Mouse (Mus musculus) C2C12 (cell line): ENCODE data around the gene Armt1. TPM values are rescaled to one million over a fixed set of nuclear protein-coding genes. Genes with fewer than 3 reads are reported as not detected.
A peak's percentile ranks its signal among the peaks of the same experiment; 100 is the strongest.

Experiments
- H3K27me3 ChIP-seq: one replicate; pipeline ENCODE4 v1.6.1; 2011; ENCODE audit not compliant: control insufficient read depth, insufficient read depth, insufficient read length
- H3K36me3 ChIP-seq: one replicate; pipeline ENCODE4 v1.6.1; 2011; ENCODE audit not compliant: control insufficient read depth, insufficient read depth
- H3K4me3 ChIP-seq: one replicate; pipeline ENCODE4 v1.5.1; 2011; ENCODE audit warnings: mild to moderate bottlenecking, control low read depth; ENCODE audit not compliant: poor library complexity, insufficient read depth, severe bottlenecking
- H3K79me2 ChIP-seq: one replicate; pipeline ENCODE4 v1.6.1; 2011; ENCODE audit not compliant: control insufficient read depth, insufficient read depth
- H3K79me3 ChIP-seq: one replicate; pipeline ENCODE4 v1.6.1; 2011; ENCODE audit warnings: low read depth, control low read depth
- H3ac ChIP-seq: one replicate; pipeline ENCODE3; 2011; ENCODE audit warnings: low read depth; ENCODE audit not compliant: control insufficient read depth, insufficient read length
- CEBPB ChIP-seq: IDR thresholded peaks from one replicate; pipeline ENCODE4 v1.6.1; 2011; ENCODE audit warnings: low read depth, mild to moderate bottlenecking, control low read depth, moderate library complexity
- CTCF ChIP-seq: IDR thresholded peaks from one replicate; pipeline ENCODE4 v1.5.1; 2011; ENCODE audit not compliant: control insufficient read depth, insufficient read depth, insufficient read length
- FOSL1 ChIP-seq: IDR thresholded peaks from one replicate; pipeline ENCODE4 v1.8.0; 2011; ENCODE audit warnings: mild to moderate bottlenecking, low read length; ENCODE audit not compliant: poor library complexity, insufficient read depth, severe bottlenecking
- MAX ChIP-seq: IDR thresholded peaks from one replicate; pipeline ENCODE4 v1.6.1; 2011; ENCODE audit warnings: mild to moderate bottlenecking, control low read depth
- MYOD1 ChIP-seq: IDR thresholded peaks from one replicate; pipeline ENCODE4 v1.6.1; 2011; ENCODE audit warnings: low read depth; ENCODE audit not compliant: control insufficient read depth, insufficient read length
- MYOG ChIP-seq: IDR thresholded peaks from one replicate; pipeline ENCODE4 v1.6.1; 2011; ENCODE audit not compliant: control insufficient read depth, insufficient read length; ENCODE audit errors: extremely low read depth
- USF1 ChIP-seq: IDR thresholded peaks from one replicate; pipeline ENCODE4 v1.6.1; 2011; ENCODE audit warnings: low read depth, mild to moderate bottlenecking, control low read depth, moderate library complexity
- polyA plus RNA-seq: library from polyadenylated mRNA; unstranded; fragments of >200 nt; fragmentation: generic; extraction: Trizol; gene quantifications from one replicate; pipeline ENCODE4 v1.2.1, GENCODE M21; 2012; ENCODE audit warnings: missing spikeins

Armt1 gene
- polyA plus RNA-seq, 1 experiment = 15.8 TPM

DNA sequence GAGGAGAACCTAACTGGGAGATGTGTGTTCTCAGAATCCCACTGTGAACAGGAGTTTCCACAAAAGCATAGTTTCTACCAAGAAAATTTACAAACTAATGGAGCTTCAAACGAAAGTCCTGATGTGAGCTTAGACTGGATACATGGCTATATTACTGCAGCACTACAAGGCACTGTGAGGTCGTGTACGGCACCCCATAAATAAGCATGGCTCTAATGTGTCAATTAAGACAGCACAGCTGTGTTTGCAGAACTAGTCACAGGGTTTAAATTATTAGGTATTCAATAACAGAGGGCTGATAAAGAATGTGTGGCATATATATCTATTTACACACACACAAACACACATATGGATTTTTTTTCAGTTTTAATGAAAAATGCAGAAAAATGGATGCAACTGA is 48.7 kb downstream of the Armt1 start:
- no peaks in the 10 kb centered on the region for H3K79me2 ChIP-seq
- no peaks in the 10 kb centered on the region for H3K27me3 ChIP-seq
- TF ChIP-seq MYOG (no peak), USF1 (no peak), CEBPB (no peak)
- H3K4me3 ChIP-seq = no peak overlapping the region
- no peaks in the 10 kb centered on the region for H3K36me3 ChIP-seq
- H3ac ChIP-seq = no peak overlapping the region
- H3K79me3 ChIP-seq = no peaks in the 10 kb centered on the region

DNA sequence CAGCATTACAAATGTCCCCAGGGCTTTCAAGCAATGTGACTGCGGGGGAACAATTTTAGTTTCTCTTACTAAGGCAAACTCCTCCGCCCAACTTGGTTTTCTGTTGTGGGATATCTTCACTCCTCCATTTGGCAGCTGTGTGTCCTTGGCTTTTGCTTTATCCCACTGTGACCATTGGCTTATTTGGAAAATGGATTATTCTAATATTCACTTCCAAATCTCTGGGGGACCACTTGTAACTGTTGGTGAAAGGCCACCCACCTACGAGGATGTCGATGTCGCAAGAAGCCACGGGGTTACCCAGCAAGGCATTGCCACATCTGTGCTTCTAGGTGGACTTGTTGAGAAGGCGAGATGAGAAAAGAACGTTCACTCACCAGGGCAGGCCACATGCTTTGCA is 49.4 kb downstream of the Armt1 start:
- H3K27me3 ChIP-seq = no peaks in the 10 kb centered on the region
- no peaks in the 10 kb centered on the region for H3K79me2 ChIP-seq
- no peaks in the 10 kb centered on the region for H3K36me3 ChIP-seq
- no peak overlapping the region for H3ac ChIP-seq
- no peak overlapping the region for H3K4me3 ChIP-seq
- H3K79me3 ChIP-seq = no peaks in the 10 kb centered on the region
- no peak for TF ChIP-seq MYOD1
- peak; percentile 81 for TF ChIP-seq CEBPB

DNA sequence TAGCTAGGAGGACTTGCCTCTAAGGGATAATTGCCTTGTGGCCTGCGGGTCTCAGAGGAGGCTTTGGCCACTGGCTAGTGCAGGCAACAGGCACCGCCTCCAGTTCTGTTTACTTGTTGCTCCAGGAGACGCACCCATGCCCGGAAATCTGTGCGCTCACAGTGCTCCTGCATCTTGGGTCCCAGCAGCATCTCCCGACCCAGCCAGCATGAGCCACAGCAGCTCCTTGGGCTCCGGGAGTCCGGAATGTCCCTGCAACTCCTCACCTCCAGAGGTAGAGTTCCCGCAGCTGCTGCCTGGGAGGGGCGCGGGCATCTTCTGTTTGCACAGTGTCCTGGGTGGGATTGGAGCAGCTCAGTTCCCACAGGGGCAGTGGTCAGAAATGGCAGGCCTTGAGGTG is 50.1 kb downstream of the Armt1 start, which contains the start of gene Ccdc170:
Ccdc170 (plus strand) TSS at position 148 of the 400 bp plus-strand sequence.
- Histone ChIP-seq H3K4me3 (no peak within 1 kb of the TSS), H3ac (no peak within 1 kb of the TSS), H3K36me3 (no peaks in the 10 kb centered on the region), H3K79me2 (no peaks in the 10 kb centered on the region), H3K27me3 (no peaks in the 10 kb centered on the region), H3K79me3 (no peaks in the 10 kb centered on the region)
- TF ChIP-seq FOSL1 = no peak
- TF ChIP-seq CEBPB = no peak
- no peak for TF ChIP-seq MAX
- no peak for TF ChIP-seq MYOD1
- no peak for TF ChIP-seq CTCF
- no peak for TF ChIP-seq USF1
- TF ChIP-seq MYOG = no peak

DNA sequence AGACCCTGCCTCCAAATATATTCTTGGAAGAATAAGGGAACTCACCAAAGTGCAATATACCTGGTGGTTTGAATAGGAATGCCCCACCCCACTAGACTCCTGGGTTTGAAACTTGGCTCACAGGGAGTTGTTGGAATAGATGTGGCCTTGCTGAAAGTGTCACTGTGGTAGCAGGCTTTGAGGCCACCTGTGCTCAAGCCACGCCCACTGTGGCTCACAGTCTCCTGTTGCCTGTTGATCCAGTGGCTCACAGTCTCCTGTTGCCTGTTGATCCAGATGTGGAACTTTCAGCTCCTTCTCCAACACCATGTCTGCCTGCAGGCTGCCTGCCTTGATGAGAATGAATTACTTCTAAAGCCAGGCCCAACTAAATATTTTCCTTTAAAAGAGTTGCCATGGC is 51.6 kb downstream of the Armt1 start:
- Histone ChIP-seq H3K4me3 (no peak overlapping the region), H3K36me3 (no peaks in the 10 kb centered on the region), H3K27me3 (no peaks in the 10 kb centered on the region), H3ac (no peak overlapping the region), H3K79me3 (no peaks in the 10 kb centered on the region), H3K79me2 (no peaks in the 10 kb centered on the region)
- TF ChIP-seq MYOG = no peak
- no peak for TF ChIP-seq MYOD1
- no peak for TF ChIP-seq USF1
- TF ChIP-seq FOSL1 = no peak

DNA sequence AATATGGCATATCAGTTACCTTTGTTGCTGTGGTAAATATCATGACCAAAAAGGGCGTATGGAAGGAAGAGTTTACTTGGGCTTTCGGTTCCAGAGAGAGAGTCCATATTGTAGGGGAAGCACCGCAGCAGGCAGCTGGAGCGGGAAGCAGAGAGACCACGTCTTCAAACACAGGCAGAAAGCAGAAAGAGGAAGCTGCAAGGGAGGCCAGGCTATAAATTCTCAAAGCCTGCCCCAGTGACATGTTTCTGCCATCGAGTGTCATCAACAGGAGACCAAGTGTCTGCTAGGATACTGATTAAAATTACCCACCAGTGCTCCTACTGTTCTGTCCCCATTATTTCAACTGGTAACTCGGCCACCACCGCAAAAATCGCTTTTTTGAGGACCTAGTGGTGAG is 52.7 kb downstream of the Armt1 start:
- H3K4me3 ChIP-seq = no peak overlapping the region
- H3K36me3 ChIP-seq = no peaks in the 10 kb centered on the region
- H3K79me2 ChIP-seq = no peaks in the 10 kb centered on the region
- no peak overlapping the region for H3ac ChIP-seq
- H3K79me3 ChIP-seq = no peaks in the 10 kb centered on the region
- H3K27me3 ChIP-seq = no peaks in the 10 kb centered on the region
- TF ChIP-seq MAX (no peak), MYOD1 (no peak), CTCF (no peak), MYOG (no peak), USF1 (no peak), CEBPB (no peak), FOSL1 (no peak)

DNA sequence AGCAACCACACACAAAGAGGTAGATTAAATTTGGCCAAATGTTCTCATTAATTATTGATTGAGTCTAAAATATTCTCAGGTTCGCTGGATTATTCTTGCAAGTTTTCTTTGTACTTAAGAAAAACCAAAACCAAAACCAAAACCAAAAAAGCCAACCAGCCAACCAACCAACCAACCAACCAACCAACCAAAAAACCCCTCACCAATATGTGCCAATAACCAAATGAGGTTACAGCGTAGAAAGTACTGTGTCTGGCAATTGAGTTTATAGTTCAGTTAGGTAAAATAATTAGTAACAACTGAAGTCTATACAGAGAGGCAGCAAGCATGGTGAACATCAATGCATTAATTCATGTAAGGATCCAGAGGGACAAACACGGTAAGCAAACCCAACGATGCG is 57.6 kb downstream of the Armt1 start:
- TF ChIP-seq FOSL1 (no peak), USF1 (no peak)
- H3K36me3 ChIP-seq = no peaks in the 10 kb centered on the region
- no peak overlapping the region for H3ac ChIP-seq
- H3K79me3 ChIP-seq = no peaks in the 10 kb centered on the region
- no peak overlapping the region for H3K4me3 ChIP-seq
- H3K27me3 ChIP-seq = no peaks in the 10 kb centered on the region
- H3K79me2 ChIP-seq = no peaks in the 10 kb centered on the region

DNA sequence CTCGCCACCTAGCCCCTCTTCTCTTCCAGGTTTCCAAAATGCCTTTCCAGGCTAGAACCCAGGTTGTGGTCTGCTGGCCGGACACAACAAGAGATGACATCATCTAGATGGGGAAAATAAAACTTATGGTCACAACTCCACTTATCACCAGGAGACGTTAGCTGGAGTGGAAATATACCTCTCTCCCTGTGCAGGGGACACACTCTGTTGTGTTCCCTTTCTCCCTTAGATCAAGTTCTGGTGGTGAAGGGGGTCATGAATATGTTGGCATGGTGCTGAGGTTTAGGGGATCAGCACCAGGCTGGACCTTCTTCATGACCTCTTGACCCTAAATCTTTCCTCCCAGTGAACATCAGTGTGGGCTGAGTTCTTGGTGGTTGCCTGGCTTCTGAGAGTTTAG is 59.0 kb downstream of the Armt1 start:
- no peak overlapping the region for H3K4me3 ChIP-seq
- H3K79me2 ChIP-seq = no peaks in the 10 kb centered on the region
- H3K36me3 ChIP-seq = no peaks in the 10 kb centered on the region
- no peak for TF ChIP-seq MAX
- no peak for TF ChIP-seq MYOG
- TF ChIP-seq CEBPB = no peak
- no peak for TF ChIP-seq MYOD1
- no peak for TF ChIP-seq USF1
- TF ChIP-seq FOSL1 = no peak
- no peak for TF ChIP-seq CTCF
- no peak overlapping the region for H3ac ChIP-seq
- no peaks in the 10 kb centered on the region for H3K27me3 ChIP-seq
- no peaks in the 10 kb centered on the region for H3K79me3 ChIP-seq
